ENCODE assay signal across 12 mouse cellular contexts in genomic region chr14:56366712-56367111, GRCm38 (mm10). TPM values are rescaled to one million over a fixed set of nuclear protein-coding genes. Genes with fewer than 3 reads are reported as not detected.
DNase-seq lines count a peak whose midpoint lies in the region; ATAC-seq and TF ChIP-seq lines count a peak whose summit lies in the region.
"Had no signal": no experiment of that assay in that cellular context is flagged by ENCODE, and none has a peak within 500 bp of the region (broad histone marks: within the 10 kb centered on the region; RNA-seq: fewer than 3 reads in every experiment).

No protein-coding gene starts in this region.

- no peak for DNase-seq in heart, postnatal 0 days (ENCODE audit: low spot score)
- DNase-seq in heart, postnatal 14 days: no peak
- peak; percentile 51 for DNase-seq in testis, postnatal 10 days (ENCODE audit: low spot score)
- no peak for DNase-seq in testis, postnatal 14 days (ENCODE audit: low spot score)
- no peak for DNase-seq in frontal cortex, postnatal 10 days (ENCODE audit: low spot score in 2 of 2)
- DNase-seq: gastrocnemius, postnatal 25 days had no signal

- H3K9ac ChIP-seq in heart, postnatal 0 days (replicated peaks; ENCODE audit: low read depth, low read length): no peak overlapping the region
- no peak overlapping the region for H3K9ac ChIP-seq in kidney, embryonic 16.5 days (replicated peaks; ENCODE audit: low read length)
- no peak overlapping the region for H3K9ac ChIP-seq in stomach, embryonic 16.5 days (ENCODE audit: low read length)
- H3K9ac ChIP-seq: forebrain, embryonic 12.5 days; hindbrain, embryonic 12.5 days had no signal

- H3K9me3 ChIP-seq in heart, postnatal 0 days (replicated peaks; ENCODE audit: control insufficient read depth, low read length): no peaks in the 10 kb centered on the region
- H3K9me3 ChIP-seq in kidney, embryonic 16.5 days (ENCODE audit: low read length): no peaks in the 10 kb centered on the region
- H3K9me3 ChIP-seq in stomach, embryonic 16.5 days (replicated peaks; ENCODE audit: control insufficient read depth, low read length): no peaks in the 10 kb centered on the region
- H3K9me3 ChIP-seq: forebrain, embryonic 12.5 days; hindbrain, embryonic 12.5 days had no signal

- ATAC-seq in heart, postnatal 0 days (ENCODE audit: insufficient read depth, low read depth): no peak
- ATAC-seq in kidney, embryonic 16.5 days (ENCODE audit: low FRiP score, low TSS enrichment): no peak
- ATAC-seq in stomach, embryonic 16.5 days (ENCODE audit: insufficient read depth, low FRiP score): no peak
- no peak for ATAC-seq in megakaryocyte-erythroid progenitor cell, adult 5-6 weeks (replicated peaks; ENCODE audit: low FRiP score, low TSS enrichment, poor library complexity, severe bottlenecking)

- H3K27me3 ChIP-seq in heart, postnatal 0 days (ENCODE audit: control insufficient read depth, insufficient read depth, low read length): peaks cover 50% of the 10 kb centered on the region
- peaks cover 52% of the 10 kb centered on the region for H3K27me3 ChIP-seq in kidney, embryonic 16.5 days (ENCODE audit: insufficient read depth, low read length)
- H3K27me3 ChIP-seq in stomach, embryonic 16.5 days (ENCODE audit: control insufficient read depth, insufficient read depth, low read length): peaks cover 33% of the 10 kb centered on the region

- no peak overlapping the region for H3K27ac ChIP-seq in heart, postnatal 0 days (ENCODE audit: low read depth)
- H3K27ac ChIP-seq in kidney, embryonic 16.5 days (ENCODE audit: low read length): no peak overlapping the region
- no peak overlapping the region for H3K27ac ChIP-seq in stomach, embryonic 16.5 days (ENCODE audit: low read length)
- H3K27ac ChIP-seq: forebrain, embryonic 12.5 days; hindbrain, embryonic 12.5 days had no signal

- H3K4me2 ChIP-seq in heart, postnatal 0 days (ENCODE audit: low read depth, low read length): no peak overlapping the region
- H3K4me2 ChIP-seq in kidney, embryonic 16.5 days (replicated peaks; ENCODE audit: low read depth, low read length): 0 out of 2 replicates have a peak overlapping the region, but pooled peaks have one; percentile 19
- peak overlapping the region; percentile 30 for H3K4me2 ChIP-seq in stomach, embryonic 16.5 days (ENCODE audit: low read depth, low read length)
- H3K4me2 ChIP-seq: forebrain, embryonic 12.5 days; hindbrain, embryonic 12.5 days had no signal

- no peaks in the 10 kb centered on the region for H3K36me3 ChIP-seq in heart, postnatal 0 days (replicated peaks; ENCODE audit: control insufficient read depth, insufficient read depth, low read length)
- H3K36me3 ChIP-seq in kidney, embryonic 16.5 days (ENCODE audit: insufficient read depth, low read length): no peaks in the 10 kb centered on the region
- H3K36me3 ChIP-seq in stomach, embryonic 16.5 days (ENCODE audit: control insufficient read depth, insufficient read depth, low read length): no peaks in the 10 kb centered on the region
- H3K36me3 ChIP-seq: forebrain, embryonic 12.5 days; hindbrain, embryonic 12.5 days had no signal

- peak overlapping the region; percentile 11; the same call in 1 of the 2 replicates for H3K4me3 ChIP-seq in heart, postnatal 0 days (ENCODE audit: low read depth, low read length)
- no peak overlapping the region for H3K4me3 ChIP-seq in kidney, embryonic 16.5 days (ENCODE audit: low read length)
- H3K4me3 ChIP-seq in stomach, embryonic 16.5 days (replicated peaks; ENCODE audit: low read length): no peak overlapping the region
- H3K4me3 ChIP-seq: forebrain, embryonic 12.5 days; hindbrain, embryonic 12.5 days had no signal

- intact Hi-C loops in heart, postnatal 14 days (cut with DNase I): no loop called here

- 0 out of 2 replicates have a peak, but pooled peaks cover 7% of the 10 kb centered on the region for H3K4me1 ChIP-seq in heart, postnatal 0 days (ENCODE audit: control insufficient read depth, insufficient read depth)
- H3K4me1 ChIP-seq in kidney, embryonic 16.5 days (ENCODE audit: insufficient read depth, low read length): peaks cover 20% of the 10 kb centered on the region
- H3K4me1 ChIP-seq in stomach, embryonic 16.5 days (ENCODE audit: control insufficient read depth, insufficient read depth, low read length): peaks cover 4% of the 10 kb centered on the region; the same call in 1 of the 2 replicates

- no peak for TF ChIP-seq EP300 in heart, postnatal 0 days (IDR thresholded peaks at IDR 0.05; ENCODE audit: low read depth)

- WGBS in heart, postnatal 0 days: 25% methylated on average over 15 of the region's 15 CpGs
- WGBS in kidney, embryonic 16.5 days: 16% methylated on average over 15 of the region's 15 CpGs
- 18% methylated on average over 15 of the region's 15 CpGs for WGBS in stomach, embryonic 16.5 days

- no peak for TF ChIP-seq CTCF in heart, postnatal 0 days (IDR thresholded peaks at IDR 0.05; ENCODE audit: low read depth)

RNA-seq across cellular contexts. Expression of gene Atp12a, which starts 1.8 kb away (rescaled TPM):
- not detected in 2 replicates for total RNA-seq in heart, postnatal 0 days (2014; rRNA removed; ENCODE audit: low replicate concordance)
- not detected in 2 replicates for polyA plus RNA-seq in heart, postnatal 0 days (2015; fragmentation: Nextera tagmentation; extraction: Ambion mirVana)
- not detected for total RNA-seq in heart, postnatal 14 days (2021)
- 2.8 and 2.9 TPM in 2 replicates for polyA plus RNA-seq in kidney, embryonic 16.5 days (2015; fragmentation: Nextera tagmentation; extraction: Ambion mirVana)
- 0.04 and 0.19 TPM in 2 replicates for polyA plus RNA-seq in stomach, embryonic 16.5 days (2015; fragmentation: Nextera tagmentation; extraction: Ambion mirVana)
- not detected in 2 replicates for total RNA-seq in megakaryocyte-erythroid progenitor cell, adult 5-6 weeks (2014; fragmentation: Nextera tagmentation)
- not detected in 2 replicates for total RNA-seq in megakaryocyte-erythroid progenitor cell, adult 5-6 weeks (2017)
- total RNA-seq: gastrocnemius, postnatal 25 days; layer of hippocampus, adult 8-10 months had no signal
- polyA plus RNA-seq: hindbrain, embryonic 12.5 days had no signal

RNA-seq across cellular contexts. Expression of gene Rnf17, which starts 35.7 kb away (rescaled TPM):
- total RNA-seq in heart, postnatal 0 days (2014; rRNA removed; ENCODE audit: low replicate concordance): 2.1 TPM in 1 of 2 replicates, not detected in the other
- 1.0 and 1.2 TPM in 2 replicates for polyA plus RNA-seq in heart, postnatal 0 days (2015; fragmentation: Nextera tagmentation; extraction: Ambion mirVana)
- under 1 TPM; 0.59 to 0.67 TPM for total RNA-seq in heart, postnatal 14 days (2021)
- polyA plus RNA-seq in kidney, embryonic 16.5 days (2015; fragmentation: Nextera tagmentation; extraction: Ambion mirVana): 0.92 and 1.2 TPM in 2 replicates
- polyA plus RNA-seq in stomach, embryonic 16.5 days (2015; fragmentation: Nextera tagmentation; extraction: Ambion mirVana): 1.2 and 1.4 TPM in 2 replicates
- 19.2 and 19.5 TPM in 2 replicates for total RNA-seq in megakaryocyte-erythroid progenitor cell, adult 5-6 weeks (2014; fragmentation: Nextera tagmentation)
- total RNA-seq in megakaryocyte-erythroid progenitor cell, adult 5-6 weeks (2017): 2.8 and 5.8 TPM in 2 replicates
- total RNA-seq: gastrocnemius, postnatal 25 days had no signal
